Mouse (Mus musculus) CH12.LX (cell line): ENCODE data around the gene Atxn7l3. TPM values are rescaled to one million over a fixed set of nuclear protein-coding genes. Genes with fewer than 3 reads are reported as not detected.
"Not testable (repeated sequence)": the region's sequence is repeated elsewhere in the genome, so short reads cannot be mapped to it uniquely, and the experiment has no call there.

Experiments used
- DNase-seq: peaks from one replicate; pipeline ENCODE4 v3.0.0-alpha.2; 2013; ENCODE audit errors: extremely low read depth
- H3K27ac ChIP-seq: 2 replicates; pipeline ENCODE4 v1.5.1; 2012; ENCODE audit warnings: low read depth, mild to moderate bottlenecking, control low read depth, moderate library complexity; ENCODE audit not compliant: insufficient read depth
- H3K27me3 ChIP-seq: replicated peaks from 2 replicates; pipeline ENCODE3; 2012; ENCODE audit warnings: inconsistent platforms
- H3K36me3 ChIP-seq, 2 experiments: replicated peaks in 1 of 2; 2 replicates each; pipeline versions ENCODE3 to v1.6.1; 2012; ENCODE audit warnings: inconsistent platforms in 1 of 2, low read length in 1 of 2, mild to moderate bottlenecking in 1 of 2, mixed read lengths in 1 of 2, moderate library complexity in 1 of 2; ENCODE audit not compliant: control insufficient read depth in 1 of 2, insufficient read depth in 1 of 2
- H3K4me1 ChIP-seq, 2 experiments: 2 replicates each; pipeline ENCODE4 v1.6.1; 2012; ENCODE audit warnings: inconsistent platforms in 1 of 2, moderate library complexity in 1 of 2; ENCODE audit not compliant: insufficient read depth in 2 of 2, control insufficient read depth in 1 of 2
- H3K4me2 ChIP-seq: 2 replicates; pipeline ENCODE4 v1.6.1; 2012; ENCODE audit warnings: low read depth, mild to moderate bottlenecking, control low read depth; ENCODE audit not compliant: poor library complexity, insufficient read depth, severe bottlenecking
- H3K4me3 ChIP-seq, 3 experiments: fragments of 150-350 bp in 1 of 3; sonication (generic) in 1 of 3; replicated peaks in 1 of 3; 2 replicates each; pipeline versions ENCODE3 to v1.5.1; 2011 to 2012; ENCODE audit warnings: low read depth in 2 of 3, low read length in 2 of 3, mild to moderate bottlenecking in 2 of 3, moderate library complexity in 2 of 3, control low read depth in 1 of 3, improper control_type of control experiment in 1 of 3, inconsistent platforms in 1 of 3, mixed read lengths in 1 of 3; ENCODE audit not compliant: poor library complexity in 1 of 3
- H3K79me2 ChIP-seq: replicated peaks from 2 replicates; pipeline ENCODE4 v1.6.1; 2012; ENCODE audit warnings: mild to moderate bottlenecking, moderate library complexity; ENCODE audit not compliant: control insufficient read depth, poor library complexity, insufficient read depth, severe bottlenecking; ENCODE audit errors: extremely low read depth
- H3K9ac ChIP-seq: 2 replicates; pipeline ENCODE4 v1.6.1; 2012; ENCODE audit warnings: low read depth, mild to moderate bottlenecking, control low read depth, moderate library complexity; ENCODE audit not compliant: insufficient read depth
- H3K9me3 ChIP-seq: replicated peaks from 2 replicates; pipeline ENCODE3; 2012; ENCODE audit warnings: low read length, inconsistent platforms, mixed read lengths
- BHLHE40 ChIP-seq: IDR thresholded peaks from 2 replicates; pipeline ENCODE4 v1.6.1; 2011; ENCODE audit warnings: mild to moderate bottlenecking, low read depth, low read length, improper control_type of control experiment
- CHD1 ChIP-seq: IDR thresholded peaks from 2 replicates; pipeline ENCODE4 v1.6.1; 2012; ENCODE audit warnings: low read depth, low read length, improper control_type of control experiment, inconsistent platforms
- CTCF ChIP-seq, 2 experiments: IDR thresholded peaks in 1 of 2; conservative IDR thresholded peaks in 1 of 2; 2 replicates each; pipeline ENCODE4 v1.5.1; 2011 to 2012; ENCODE audit warnings: low read depth in 2 of 2, low read length in 2 of 2, improper control_type of control experiment in 1 of 2, inconsistent platforms in 1 of 2, mild to moderate bottlenecking in 1 of 2, moderate library complexity in 1 of 2
- E2F4 ChIP-seq: IDR thresholded peaks from 2 replicates; pipeline ENCODE4 v1.6.1; 2011; ENCODE audit warnings: low read depth, low read length, improper control_type of control experiment; ENCODE audit not compliant: insufficient replicate concordance
- GABPA ChIP-seq: IDR thresholded peaks from 2 replicates; pipeline ENCODE4 v1.6.1; 2012; ENCODE audit warnings: low read depth, low read length, improper control_type of control experiment, inconsistent platforms; ENCODE audit not compliant: insufficient replicate concordance
- IRF4 ChIP-seq: IDR thresholded peaks from 2 replicates; pipeline ENCODE4 v1.6.1; 2014; ENCODE audit warnings: low read depth, mild to moderate bottlenecking, inconsistent platforms, low read length, improper control_type of control experiment
- KAT2A ChIP-seq: IDR thresholded peaks from 2 replicates; pipeline ENCODE4 v1.6.1; 2012; ENCODE audit warnings: low read length, improper control_type of control experiment, inconsistent platforms; ENCODE audit not compliant: insufficient replicate concordance
- MAFK ChIP-seq: IDR thresholded peaks from 2 replicates; pipeline ENCODE4 v1.6.1; 2011; ENCODE audit warnings: low read length, improper control_type of control experiment; ENCODE audit not compliant: insufficient replicate concordance
- RAD21 ChIP-seq: IDR thresholded peaks from 2 replicates; pipeline ENCODE4 v1.6.1; 2011; ENCODE audit warnings: low read depth, mild to moderate bottlenecking, low read length, improper control_type of control experiment, moderate library complexity
- RCOR1 ChIP-seq: conservative IDR thresholded peaks from 2 replicates; pipeline ENCODE4 v1.6.1; 2012; ENCODE audit warnings: low read depth, mild to moderate bottlenecking, inconsistent platforms, low read length, improper control_type of control experiment
- SMC3 ChIP-seq: IDR thresholded peaks from 2 replicates; pipeline ENCODE4 v1.6.1; 2011; ENCODE audit warnings: low read depth, low read length, improper control_type of control experiment
- TCF12 ChIP-seq: IDR thresholded peaks from 2 replicates; pipeline ENCODE4 v1.6.1; 2014; ENCODE audit warnings: low read depth, mild to moderate bottlenecking, inconsistent platforms, low read length, improper control_type of control experiment
- USF1 ChIP-seq: IDR thresholded peaks from 2 replicates; pipeline ENCODE4 v1.6.1; 2014; ENCODE audit warnings: low read depth, mild to moderate bottlenecking, inconsistent platforms, low read length, improper control_type of control experiment
- USF2 ChIP-seq: conservative IDR thresholded peaks from 2 replicates; pipeline ENCODE4 v1.6.1; 2011; ENCODE audit warnings: low read depth, low read length, improper control_type of control experiment
- ZC3H11A ChIP-seq: IDR thresholded peaks from 2 replicates; pipeline ENCODE4 v1.6.1; 2012; ENCODE audit warnings: low read depth, mild to moderate bottlenecking, inconsistent platforms, low read length, improper control_type of control experiment
- dilution Hi-C: fragments of 300-500 bp; cut with MboI; formaldehyde crosslinking; loops from 2 replicates; pipeline ENCODE4 v1.14.3; 2020; ENCODE audit warnings: low sequenced_read_pairs; ENCODE audit not compliant: extremely low pct_unique_long_range_greater_than_20kb, extremely low pct_ligation_motif_present
- in situ Hi-C: fragments of 300-500 bp; cut with MboI; formaldehyde crosslinking; loops from 3 replicates; pipeline ENCODE4 v1.14.3; 2019; ENCODE audit warnings: low sequenced_read_pairs, low pct_ligation_motif_present, low pct_unique_long_range_greater_than_20kb, mixed read lengths
- polyA plus RNA-seq: library from polyadenylated mRNA; unstranded; fragments of >175 nt; gene quantifications from 2 replicates; pipeline ENCODE4 v1.2.1, GENCODE M21; 2012; ENCODE audit warnings: low read depth; ENCODE audit not compliant: insufficient read length
- total RNA-seq, 2 experiments: library from RNA; depleted of rRNA; stranded (reverse); fragments of 300-350 nt in 1 of 2; fragments of >200 nt in 1 of 2; gene quantifications; 2 replicates each; pipeline ENCODE4 v1.2.3; 2012 to 2014

The Atxn7l3 gene
- total and polyA plus RNA-seq, 3 experiments: 40.7 to 59.0 (median 46.6) TPM

DNA sequence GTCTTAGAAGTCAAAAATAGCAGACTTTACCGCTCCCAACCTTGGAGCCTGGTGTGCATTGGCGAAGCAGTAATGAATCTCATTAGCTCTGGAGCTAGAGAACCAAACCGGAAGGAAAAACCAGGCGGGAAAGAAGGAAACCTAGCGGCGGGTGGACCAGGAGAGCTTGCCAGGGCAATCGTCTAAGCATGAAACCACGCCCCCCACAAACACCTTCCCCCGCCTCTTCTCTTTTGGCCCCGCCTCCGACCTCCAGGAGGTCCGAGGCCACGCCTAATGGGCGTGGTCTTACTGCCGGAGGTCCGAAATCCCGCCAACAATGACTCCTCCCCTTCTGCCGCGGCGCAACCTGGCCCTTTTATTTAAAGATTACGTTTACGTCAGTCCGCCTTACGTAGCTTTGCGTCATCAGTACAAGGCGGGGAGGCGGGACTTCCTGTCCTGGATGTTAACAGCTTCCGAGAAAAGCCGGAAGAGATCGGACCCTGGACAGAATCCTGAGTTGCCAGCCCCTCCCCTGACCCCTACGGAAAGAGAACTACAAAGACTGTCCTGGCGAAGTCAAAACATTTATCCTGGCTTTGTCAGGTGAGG is 11.8 kb downstream of the Atxn7l3 start, which contains the start of gene Tmub2 (continued):
- TF ChIP-seq E2F4: peak; percentile 98
- TF ChIP-seq TCF12: no peak
- no peak for TF ChIP-seq USF2
- no peak for TF ChIP-seq BHLHE40
- TF ChIP-seq ZC3H11A: no peak

DNA sequence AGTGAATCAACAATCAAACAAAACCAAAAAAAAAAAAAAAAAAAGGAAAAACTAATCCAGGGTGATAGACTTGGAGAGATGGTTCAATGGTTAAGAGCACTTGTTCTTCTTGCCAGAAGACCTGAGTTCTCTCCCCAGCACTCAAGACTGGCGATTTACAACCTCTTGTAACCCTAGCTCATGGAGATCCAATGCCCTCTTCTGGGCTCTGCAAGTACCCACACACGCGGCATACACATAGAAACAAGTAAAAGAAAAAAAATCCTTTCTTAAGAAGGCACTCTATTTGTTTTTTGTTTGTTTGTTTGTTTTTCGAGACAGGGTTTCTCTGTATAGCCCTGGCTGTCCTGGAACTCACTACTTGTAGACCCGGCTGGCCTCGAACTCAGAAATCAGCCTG is 12.5 kb downstream of the Atxn7l3 start:
- Histone ChIP-seq H3K79me2 (no peaks in the 10 kb centered on the region; the same call in 1 of the 2 replicates), H3K4me3 (no peak overlapping the region), H3K4me2 (peak overlapping the region; percentile 58; the same call in 1 of the 2 replicates), H3K9ac (no peak overlapping the region), H3K36me3 (peaks cover 18 to 28% of the 10 kb centered on the region in 2 experiments), H3K27ac (no peak overlapping the region), H3K4me1 (peaks cover 0 to 22% of the 10 kb centered on the region in 2 experiments; a peak in 2 of 4 replicates), H3K9me3 (no peaks in the 10 kb centered on the region), H3K27me3 (no peaks in the 10 kb centered on the region)
- dilution Hi-C loops: no loop called here
- in situ Hi-C loops: no loop called here
- peak; percentile 37 for DNase-seq
- TF ChIP-seq SMC3: peak; percentile 20; the same call in 1 of the 2 replicates
- peak in 1 of 2 experiments; percentile 41; a peak in 2 of 4 replicates for TF ChIP-seq CTCF (conservative IDR thresholded peaks at IDR 0.05 in 1 of 2, IDR thresholded peaks at IDR 0.05 in 1 of 2; ENCODE audit: low read depth in 2 of 2, low read length in 2 of 2)
- peak; percentile 32 for TF ChIP-seq RAD21
- TF ChIP-seq RCOR1: no peak
- no peak for TF ChIP-seq USF1
- TF ChIP-seq, all 38 proteins: peak for 3

DNA sequence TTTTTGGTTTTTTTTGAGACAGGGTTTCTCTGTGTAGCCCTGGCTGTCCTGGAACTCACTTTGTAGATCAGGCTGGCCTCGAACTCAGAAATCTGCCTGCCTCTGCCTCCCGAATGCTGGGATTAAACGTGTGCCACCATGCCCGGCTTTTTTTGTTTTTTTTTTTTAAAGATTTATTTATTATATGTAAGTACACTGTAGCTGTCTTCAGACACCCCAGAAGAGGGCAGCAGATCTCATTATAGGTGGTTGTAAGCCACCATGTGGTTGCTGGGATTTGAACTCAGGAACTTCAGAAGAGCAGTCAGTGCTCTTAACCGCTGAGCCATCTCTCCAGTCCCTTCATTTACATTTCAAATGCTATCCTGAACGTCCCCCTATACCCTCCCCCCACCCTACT is 16.2 kb downstream of the Atxn7l3 start:
- H3K27ac ChIP-seq, dilution Hi-C loops, H3K9ac ChIP-seq, H3K36me3 ChIP-seq, H3K4me2 ChIP-seq, H3K4me3 ChIP-seq, H3K27me3 ChIP-seq, H3K79me2 ChIP-seq, H3K9me3 ChIP-seq, in situ Hi-C loops, DNase-seq: not testable (repeated sequence)
- H3K4me1 ChIP-seq: peaks cover 5 to 20% of the 10 kb centered on the region in 2 experiments
- peak in 1 of 2 experiments; percentile 6; a peak in 1 of 4 replicates for TF ChIP-seq CTCF (conservative IDR thresholded peaks at IDR 0.05 in 1 of 2, IDR thresholded peaks at IDR 0.05 in 1 of 2; ENCODE audit: low read depth in 2 of 2, low read length in 2 of 2)

DNA sequence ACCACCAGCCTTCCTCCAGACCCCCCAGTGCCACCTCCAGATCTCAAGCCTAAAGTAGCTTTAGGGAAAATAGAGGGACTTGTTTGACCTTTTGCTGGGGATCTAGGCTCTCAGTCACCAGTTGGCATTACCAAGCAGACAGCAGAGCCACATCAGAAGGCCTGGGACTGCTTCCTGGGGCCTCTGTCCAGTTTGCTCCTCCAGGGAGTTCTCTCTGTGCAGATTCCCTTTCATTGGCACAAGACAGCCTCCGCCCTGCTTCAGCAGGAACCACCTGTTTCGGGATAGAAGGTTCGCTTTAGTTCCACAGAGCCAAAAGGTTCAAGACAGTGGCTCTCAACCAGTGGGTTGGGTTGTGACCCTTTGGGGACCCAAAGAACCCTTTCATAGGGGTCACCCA is 16.8 kb downstream of the Atxn7l3 start:
- H3K4me3 ChIP-seq: no peak overlapping the region
- no peaks in the 10 kb centered on the region for H3K36me3 ChIP-seq
- no peaks in the 10 kb centered on the region for H3K9me3 ChIP-seq
- H3K27me3 ChIP-seq: peaks cover 5% of the 10 kb centered on the region
- H3K9ac ChIP-seq: no peak overlapping the region
- peaks cover 5 to 20% of the 10 kb centered on the region in 2 experiments for H3K4me1 ChIP-seq
- H3K79me2 ChIP-seq: no peaks in the 10 kb centered on the region
- no peak overlapping the region for H3K4me2 ChIP-seq
- H3K27ac ChIP-seq: no peak overlapping the region
- TF ChIP-seq IRF4 (no peak), KAT2A (no peak), MAFK (no peak), CHD1 (no peak), GABPA (no peak), USF1 (no peak), E2F4 (no peak)
- dilution Hi-C loops: no loop called here
- no peak for DNase-seq
- in situ Hi-C loops: loop anchor here (5.0 kb wide), 1 partner anchor 52 kb away; no protein-coding TSS in a partner anchor
